Mouse (Mus musculus): ENCODE data around the gene Cd79a.

- TF ChIP-seq GATA1 (IDR thresholded peaks at IDR 0.05; ENCODE audit: borderline replicate concordance, low read length) (no peak), FLI1 (IDR thresholded peaks at IDR 0.05; ENCODE audit: low read length) (no peak)
Observed at GRCm38 (mm10) chr7:24877588-24877987, 19.6 kb upstream of the Cd79a start.

All from megakaryocyte, embryonic 14.5 days (primary cell).